Mouse (Mus musculus): ENCODE results near the gene Cd40.

GRCm38 (mm10) chr2:165027163-165027562 is 28.3 kb upstream of the Cd40 start:
- TF ChIP-seq CTCF (IDR thresholded peaks at IDR 0.05; ENCODE audit: insufficient read depth, low read depth, low read length) (no peak), POLR2A (IDR thresholded peaks at IDR 0.05; ENCODE audit: insufficient read depth, low read depth, low read length) (no peak)
